Mouse (Mus musculus): Measurements from ENCODE around the gene Rhbdl3. TPM values are rescaled to one million over a fixed set of nuclear protein-coding genes. Genes with fewer than 3 reads are reported as not detected.

Rhbdl3 gene
- polyA plus RNA-seq, 1 experiment from 2014 or later = 28.0 TPM

DNA sequence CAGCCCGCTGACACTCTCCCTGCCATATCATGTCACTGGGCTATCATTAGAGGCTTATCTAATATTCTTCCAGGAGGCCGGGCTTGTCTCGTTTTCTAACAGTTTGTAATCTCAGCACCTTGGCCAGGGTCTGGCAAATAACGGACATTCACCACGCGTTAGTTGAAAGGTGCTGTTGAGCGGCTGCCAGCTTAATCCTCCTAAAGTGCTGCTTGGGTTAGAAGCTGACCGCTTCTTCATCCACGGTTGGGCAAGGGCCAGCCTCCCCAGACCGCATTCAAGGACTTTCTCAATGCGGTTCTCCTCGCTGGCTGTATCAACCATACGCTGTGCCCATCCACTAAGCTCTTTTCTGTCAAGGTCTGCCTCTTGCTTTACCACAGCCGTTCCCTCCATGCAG, 4.9 kb upstream of the Rhbdl3 start:
- Histone ChIP-seq H3K9ac (replicated peaks) (no peak overlapping the region), H3K4me2 (replicated peaks) (no peak overlapping the region), H3K4me1 (replicated peaks) (peaks cover 54% of the 10 kb centered on the region), H3K27me3 (peaks cover 12% of the 10 kb centered on the region; the same call in 1 of the 2 replicates), H3K27ac (no peak overlapping the region), H3K9me3 (no peaks in the 10 kb centered on the region), H3K4me3 (replicated peaks) (no peak overlapping the region), H3K36me3 (no peaks in the 10 kb centered on the region)
- ATAC-seq = no peak
- WGBS = 21% methylated on average over 14 of the region's 14 CpGs

DNA sequence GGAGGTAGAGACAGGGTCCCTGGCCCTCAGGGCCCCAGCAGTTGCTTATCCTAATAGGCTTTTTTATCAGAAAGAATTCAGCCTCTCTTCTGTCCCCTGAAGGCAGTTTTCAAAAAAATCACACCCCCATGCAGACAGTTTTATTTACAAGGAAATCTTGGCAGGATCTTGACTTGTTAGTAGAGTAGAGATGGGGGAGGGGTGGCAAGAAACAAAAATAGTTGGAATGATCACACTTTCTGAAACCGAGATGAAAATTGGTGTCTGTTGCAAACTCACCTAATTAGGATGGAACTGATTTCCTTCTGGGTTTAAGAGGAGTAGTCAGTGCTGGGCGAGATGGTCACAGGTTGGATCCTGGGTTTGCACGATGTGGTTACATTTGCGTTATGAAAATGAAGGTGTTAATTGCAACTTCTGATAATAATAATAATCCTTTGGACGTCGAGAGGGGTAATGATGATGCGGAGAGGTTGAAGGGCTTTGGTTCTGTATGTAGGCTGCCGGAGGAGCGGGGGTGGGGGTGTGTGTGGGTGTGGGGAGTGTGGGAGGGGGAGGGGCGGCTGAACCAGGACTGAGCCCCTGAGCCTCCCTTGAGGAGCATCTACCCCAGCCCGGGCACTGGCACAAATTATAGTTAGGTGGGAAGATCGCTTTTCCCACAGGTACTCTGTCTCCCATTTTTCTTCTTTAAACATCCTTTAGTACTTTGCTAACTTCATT, 1.0 kb upstream of the Rhbdl3 start:
- Histone ChIP-seq H3K36me3 (no peaks in the 10 kb centered on the region), H3K27me3 (peaks cover 9% of the 10 kb centered on the region; the same call in 1 of the 2 replicates), H3K4me3 (replicated peaks) (peak overlapping the region; percentile 78), H3K4me2 (replicated peaks) (peak overlapping the region; percentile 99), H3K9ac (replicated peaks) (no peak overlapping the region), H3K9me3 (no peaks in the 10 kb centered on the region), H3K27ac (no peak overlapping the region), H3K4me1 (replicated peaks) (peaks cover 56% of the 10 kb centered on the region)
- ATAC-seq = no peak
- 8% methylated on average over 11 of the region's 12 CpGs for WGBS

DNA sequence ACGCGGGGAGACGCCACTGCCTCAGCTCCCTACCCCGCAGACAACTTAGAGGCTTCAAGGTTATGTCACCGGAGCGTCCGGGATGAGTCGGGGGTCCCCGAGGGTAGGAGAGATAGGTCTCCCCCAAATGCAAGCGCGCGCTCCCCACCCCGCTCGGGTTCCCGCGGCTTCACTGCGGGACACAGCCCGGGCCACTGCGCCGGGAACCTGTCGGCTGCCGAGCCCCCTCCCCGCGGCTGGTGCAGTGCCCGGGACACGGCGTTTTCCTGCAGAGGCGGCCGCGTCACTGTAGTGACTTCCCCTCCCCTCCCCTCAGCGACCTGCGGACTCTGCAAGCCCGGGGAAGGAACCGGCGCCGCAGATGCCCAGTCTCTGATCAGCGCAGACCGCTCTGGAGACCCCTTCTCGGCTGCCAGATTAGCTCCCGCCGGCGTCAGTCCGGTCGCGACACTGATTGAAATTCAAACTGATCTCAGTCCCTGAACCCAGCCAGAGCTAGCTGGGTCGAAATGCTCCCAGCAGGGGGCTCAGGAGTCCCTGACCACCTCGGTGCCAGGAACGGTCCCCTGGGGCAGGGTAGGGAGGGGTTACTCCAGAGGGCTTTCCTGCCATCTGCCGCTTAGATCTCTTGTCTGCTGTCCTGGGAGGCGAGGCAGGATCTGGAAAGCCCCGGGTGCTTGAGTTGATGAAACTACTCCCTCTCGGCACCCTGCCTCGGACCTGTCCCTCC, 769 bp downstream of the Rhbdl3 start:
- Histone ChIP-seq H3K27ac (peak overlapping the region; percentile 87), H3K4me3 (replicated peaks) (peak overlapping the region; percentile 78), H3K4me1 (replicated peaks) (peaks cover 39% of the 10 kb centered on the region), H3K36me3 (no peaks in the 10 kb centered on the region), H3K9me3 (no peaks in the 10 kb centered on the region), H3K4me2 (replicated peaks) (peak overlapping the region; percentile 99), H3K27me3 (peaks cover 2% of the 10 kb centered on the region; the same call in 1 of the 2 replicates), H3K9ac (replicated peaks) (peak overlapping the region; percentile 87)
- peak; percentile 73 for ATAC-seq
- under 1% methylated on average over 52 of the region's 53 CpGs for WGBS

DNA sequence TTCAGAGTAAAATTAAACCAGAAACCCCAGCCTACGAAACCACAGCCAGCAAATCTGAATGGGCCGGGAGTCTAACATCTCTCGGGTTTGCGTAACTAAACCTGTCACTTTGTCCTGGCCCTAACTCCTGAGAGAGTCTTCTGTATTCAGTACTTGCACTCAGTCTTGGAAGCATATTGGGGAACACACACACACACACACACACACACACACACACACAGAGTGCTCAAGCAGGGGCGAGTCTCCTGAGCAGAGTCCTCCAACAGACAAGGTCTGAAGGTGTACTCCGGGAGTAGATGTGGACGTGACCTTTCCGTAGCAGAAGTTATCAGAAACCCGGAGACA, 1.3 kb downstream of the Rhbdl3 start:
- WGBS = 1% methylated on average over 9 of the region's 9 CpGs
- Histone ChIP-seq H3K27ac (peak overlapping the region; percentile 87), H3K9ac (replicated peaks) (peak overlapping the region; percentile 87), H3K9me3 (no peaks in the 10 kb centered on the region), H3K4me1 (replicated peaks) (peaks cover 39% of the 10 kb centered on the region), H3K4me2 (replicated peaks) (peak overlapping the region; percentile 99), H3K4me3 (replicated peaks) (peak overlapping the region; percentile 78), H3K27me3 (peaks cover 2% of the 10 kb centered on the region; the same call in 1 of the 2 replicates), H3K36me3 (no peaks in the 10 kb centered on the region)
- 0 out of 2 replicates have a peak, but pooled peaks have one; percentile 24 for ATAC-seq

DNA sequence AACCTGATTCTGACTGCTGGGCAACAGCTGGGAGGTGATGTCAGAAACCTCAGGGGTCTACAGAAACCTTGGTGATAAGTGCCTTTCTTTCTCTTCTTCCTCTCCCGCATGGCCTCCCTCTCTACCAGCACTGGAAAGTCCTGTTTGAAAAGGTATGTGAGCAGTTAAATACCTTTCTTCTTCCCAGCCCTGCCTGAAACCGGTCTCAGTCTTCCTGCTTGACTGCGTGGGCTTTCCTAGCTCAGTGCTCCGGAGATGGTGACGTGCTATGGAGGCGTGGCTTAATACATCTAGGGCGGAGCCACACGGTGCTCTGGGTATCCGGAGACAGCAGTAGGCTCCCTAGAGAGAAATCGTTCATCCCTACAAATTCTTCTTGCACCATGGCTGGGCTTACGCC, 1.8 kb downstream of the Rhbdl3 start:
- H3K9me3 ChIP-seq = no peaks in the 10 kb centered on the region
- peak overlapping the region; percentile 99 for H3K4me2 ChIP-seq (replicated peaks)
- peaks cover 2% of the 10 kb centered on the region; the same call in 1 of the 2 replicates for H3K27me3 ChIP-seq
- H3K9ac ChIP-seq (replicated peaks) = peak overlapping the region; percentile 87; the same call in 1 of the 2 replicates
- WGBS = 1% methylated on average over 11 of the region's 11 CpGs
- peak overlapping the region; percentile 87 for H3K27ac ChIP-seq
- ATAC-seq = peak; percentile 68
- no peaks in the 10 kb centered on the region for H3K36me3 ChIP-seq
- H3K4me3 ChIP-seq (replicated peaks) = peak overlapping the region; percentile 78
- peaks cover 39% of the 10 kb centered on the region for H3K4me1 ChIP-seq (replicated peaks)

DNA sequence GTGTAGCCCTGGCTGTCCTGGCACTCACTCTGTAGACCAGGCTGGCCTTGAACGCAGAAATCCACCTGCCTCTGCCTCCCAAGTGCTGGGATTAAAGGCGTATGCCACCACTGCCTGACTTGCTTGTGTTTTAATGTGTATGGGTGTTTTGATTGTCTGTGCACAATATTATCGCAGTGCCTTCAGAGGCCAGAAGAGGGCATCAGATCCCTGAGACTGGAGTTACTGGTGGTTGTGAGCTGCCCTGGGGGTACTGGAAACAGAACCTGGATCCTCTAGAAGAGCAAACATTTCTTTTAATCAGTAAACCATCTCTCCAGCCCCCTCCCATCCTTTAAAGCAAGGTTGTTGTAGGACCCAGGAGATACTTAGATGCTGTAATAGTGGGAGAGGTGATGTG, 3.0 kb downstream of the Rhbdl3 start:
- no peaks in the 10 kb centered on the region for H3K27me3 ChIP-seq
- H3K4me2 ChIP-seq (replicated peaks) = no peak overlapping the region
- H3K36me3 ChIP-seq = no peaks in the 10 kb centered on the region
- 97% methylated on average over 3 of the region's 3 CpGs for WGBS
- no peak for ATAC-seq
- H3K4me3 ChIP-seq (replicated peaks) = no peak overlapping the region
- no peak overlapping the region for H3K9ac ChIP-seq (replicated peaks)
- H3K27ac ChIP-seq = no peak overlapping the region
- peaks cover 38% of the 10 kb centered on the region for H3K4me1 ChIP-seq (replicated peaks)
- H3K9me3 ChIP-seq = no peaks in the 10 kb centered on the region

DNA sequence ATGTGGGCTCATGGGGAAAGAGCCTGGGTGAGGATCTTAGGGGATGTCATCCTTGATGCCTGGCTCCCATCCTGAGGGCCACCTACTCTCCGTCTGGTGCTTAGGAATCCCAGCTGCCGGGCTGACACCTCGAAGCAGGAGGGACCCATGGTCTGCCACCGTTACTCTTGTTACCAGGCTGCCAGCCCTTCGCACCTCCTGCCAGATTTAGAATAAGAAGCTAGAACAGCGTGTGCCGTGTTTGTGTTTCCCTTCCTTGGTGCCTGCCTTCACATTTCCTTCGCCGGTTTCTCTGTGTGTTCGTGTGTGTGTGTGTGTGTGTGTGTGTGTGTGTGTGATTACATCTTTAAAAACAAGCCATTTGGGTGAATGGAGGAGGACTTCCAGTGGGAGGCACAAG, 4.1 kb downstream of the Rhbdl3 start:
- Histone ChIP-seq H3K9me3 (no peaks in the 10 kb centered on the region), H3K4me1 (replicated peaks) (peaks cover 35% of the 10 kb centered on the region), H3K4me2 (replicated peaks) (no peak overlapping the region), H3K4me3 (replicated peaks) (no peak overlapping the region), H3K9ac (replicated peaks) (no peak overlapping the region), H3K27ac (no peak overlapping the region), H3K27me3 (no peaks in the 10 kb centered on the region), H3K36me3 (no peaks in the 10 kb centered on the region)
- ATAC-seq = no peak
- WGBS = 92% methylated on average over 10 of the region's 10 CpGs

DNA sequence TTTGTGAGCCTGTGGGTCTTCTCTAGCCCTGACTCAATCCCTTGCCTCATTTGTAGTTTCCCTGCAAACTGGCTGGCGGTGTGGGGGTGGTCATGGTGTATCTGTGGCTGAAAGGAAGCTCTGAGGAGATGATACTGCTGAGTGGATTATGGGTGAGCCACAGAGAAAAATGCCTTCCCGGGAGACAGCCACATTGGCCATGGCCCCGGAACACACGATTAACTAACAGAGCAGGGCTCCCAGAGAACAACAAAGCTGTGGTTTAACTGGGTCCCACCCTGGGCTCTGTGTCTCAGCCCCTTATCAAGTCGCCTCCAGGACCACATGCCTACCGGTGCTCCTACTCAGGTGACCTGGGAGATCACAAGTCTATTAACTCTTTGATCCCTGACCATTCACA, 7.8 kb downstream of the Rhbdl3 start:
- Histone ChIP-seq H3K36me3 (no peaks in the 10 kb centered on the region), H3K27ac (peak overlapping the region; percentile 56; the same call in 1 of the 2 replicates), H3K4me1 (replicated peaks) (peaks cover 47% of the 10 kb centered on the region), H3K4me3 (replicated peaks) (no peak overlapping the region), H3K4me2 (replicated peaks) (no peak overlapping the region), H3K9me3 (no peaks in the 10 kb centered on the region), H3K27me3 (no peaks in the 10 kb centered on the region), H3K9ac (replicated peaks) (no peak overlapping the region)
- ATAC-seq = no peak
- 53% methylated on average over 6 of the region's 6 CpGs for WGBS

DNA sequence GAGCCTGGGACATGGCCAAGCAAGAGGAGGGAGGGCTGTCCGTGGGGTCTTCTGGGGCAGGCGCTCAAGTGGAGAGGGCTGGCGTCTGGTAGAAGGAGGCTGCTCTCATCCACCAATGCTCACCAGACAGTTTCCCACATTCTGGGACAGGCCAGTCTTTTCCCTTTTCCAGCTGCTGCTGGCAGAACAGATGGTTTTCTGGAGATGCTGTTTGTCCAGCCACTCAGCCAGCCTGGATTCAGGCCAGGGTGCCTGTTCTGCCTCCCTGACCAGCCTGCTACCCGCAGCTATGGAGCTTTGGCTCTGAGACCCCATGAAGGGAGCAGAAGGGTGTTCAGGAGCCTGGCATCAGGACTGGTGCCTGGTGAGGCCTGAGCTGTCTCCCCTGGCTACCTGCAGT, 10.6 kb downstream of the Rhbdl3 start:
- Histone ChIP-seq H3K4me1 (replicated peaks) (peaks cover 74% of the 10 kb centered on the region), H3K27ac (peak overlapping the region; percentile 82), H3K4me2 (replicated peaks) (no peak overlapping the region; the same call in 1 of the 2 replicates), H3K9ac (replicated peaks) (no peak overlapping the region; the same call in 1 of the 2 replicates), H3K9me3 (no peaks in the 10 kb centered on the region), H3K4me3 (replicated peaks) (no peak overlapping the region), H3K27me3 (no peaks in the 10 kb centered on the region), H3K36me3 (no peaks in the 10 kb centered on the region)
- 63% methylated on average over 4 of the region's 4 CpGs for WGBS
- no peak for ATAC-seq

DNA sequence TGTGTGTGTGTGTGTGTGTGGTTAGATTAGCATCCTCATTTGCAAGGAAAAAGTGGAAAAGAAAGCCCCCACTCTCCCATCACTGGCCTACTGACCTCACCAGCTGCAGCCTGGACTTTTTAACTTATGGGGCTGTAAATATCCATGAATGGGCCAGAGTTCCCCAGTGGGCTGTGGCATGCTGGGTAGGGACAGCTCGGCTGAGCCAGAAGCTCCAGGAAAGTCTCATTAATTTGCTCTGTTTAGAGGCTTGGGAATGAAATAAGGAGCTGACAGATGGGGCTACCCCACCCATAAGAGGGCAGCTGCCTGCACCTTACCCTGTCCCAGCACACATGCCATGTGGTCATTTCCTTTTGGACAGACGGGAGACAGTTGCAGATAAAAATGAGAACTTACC, 11.3 kb downstream of the Rhbdl3 start:
- 17% methylated on average over 2 of the region's 2 CpGs for WGBS
- ATAC-seq = no peak; the same call in 1 of the 2 replicates
- no peak overlapping the region for H3K9ac ChIP-seq (replicated peaks)
- H3K9me3 ChIP-seq = no peaks in the 10 kb centered on the region
- H3K27ac ChIP-seq = peak overlapping the region; percentile 82
- no peak overlapping the region for H3K4me3 ChIP-seq (replicated peaks)
- H3K4me2 ChIP-seq (replicated peaks) = no peak overlapping the region
- no peaks in the 10 kb centered on the region for H3K36me3 ChIP-seq
- H3K4me1 ChIP-seq (replicated peaks) = peaks cover 80% of the 10 kb centered on the region
- H3K27me3 ChIP-seq = no peaks in the 10 kb centered on the region

DNA sequence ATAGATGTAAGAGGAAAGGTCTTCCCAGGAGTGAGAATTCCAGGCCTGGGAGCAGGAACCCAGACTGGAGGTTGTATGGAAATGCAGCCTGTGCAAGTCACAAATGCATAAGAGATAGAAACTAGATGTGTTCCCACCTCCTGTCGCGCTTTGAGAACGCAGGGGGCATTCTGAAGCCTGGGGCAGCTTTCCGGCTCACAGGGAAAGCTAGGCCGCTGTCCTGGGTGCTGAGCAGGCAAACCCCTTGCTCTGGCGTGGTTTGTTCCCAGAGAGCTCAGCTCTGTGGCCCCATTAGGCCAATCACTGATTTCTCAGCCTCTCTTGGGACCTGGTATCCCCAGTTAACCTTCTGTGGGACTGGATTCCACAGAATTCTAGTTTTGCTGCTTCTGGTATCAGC, 11.9 kb downstream of the Rhbdl3 start:
- Histone ChIP-seq H3K36me3 (no peaks in the 10 kb centered on the region), H3K27me3 (no peaks in the 10 kb centered on the region), H3K4me3 (replicated peaks) (no peak overlapping the region), H3K9me3 (no peaks in the 10 kb centered on the region), H3K9ac (replicated peaks) (no peak overlapping the region), H3K4me1 (replicated peaks) (peaks cover 80% of the 10 kb centered on the region), H3K4me2 (replicated peaks) (no peak overlapping the region), H3K27ac (peak overlapping the region; percentile 82)
- 7% methylated on average over 6 of the region's 6 CpGs for WGBS
- no peak for ATAC-seq

DNA sequence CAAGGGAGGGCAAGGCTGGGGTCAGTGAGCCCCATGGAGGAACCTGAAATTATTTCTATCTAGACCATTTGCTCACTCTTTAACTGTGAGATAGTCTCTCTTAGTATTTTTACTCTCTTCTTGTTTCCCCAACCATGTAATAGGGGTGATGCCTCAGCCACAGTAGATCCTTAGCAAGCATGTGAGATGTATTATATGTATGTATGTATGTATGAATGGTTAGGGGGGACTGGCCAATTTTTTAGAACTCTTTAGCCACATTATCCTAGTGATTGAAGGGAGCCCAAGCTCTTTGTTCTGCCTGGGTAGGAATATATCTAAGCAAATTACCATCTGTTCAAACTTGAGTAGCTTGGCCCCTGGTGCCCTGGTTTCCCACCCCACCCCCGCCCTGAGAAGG, 12.8 kb downstream of the Rhbdl3 start:
- Histone ChIP-seq H3K4me2 (replicated peaks) (no peak overlapping the region), H3K9me3 (no peaks in the 10 kb centered on the region), H3K4me3 (replicated peaks) (no peak overlapping the region), H3K36me3 (no peaks in the 10 kb centered on the region), H3K27ac (peak overlapping the region; percentile 82), H3K4me1 (replicated peaks) (peaks cover 88% of the 10 kb centered on the region), H3K27me3 (no peaks in the 10 kb centered on the region), H3K9ac (replicated peaks) (no peak overlapping the region)
- WGBS = 68% methylated on average over 1 of the region's 1 CpGs
- no peak for ATAC-seq

Measured in midbrain, embryonic 13.5 days (tissue).